Mouse (Mus musculus): ENCODE measurements around the gene Capza2. TPM values are rescaled to one million over a fixed set of nuclear protein-coding genes. Genes with fewer than 3 reads are reported as not detected.

Capza2 gene
- total RNA-seq (2021) (100 to 1,000 TPM; 144 to 170 TPM), polyA plus RNA-seq (2012; rRNA removed) (2.1 and 2.2 TPM in 2 replicates)
- long read RNA-seq, transcript Capza2-201 (10 exons, 2,537 nt), result major isoform, 248 of 258 reads
- long read RNA-seq, partial matches to known transcripts, result 2 of 258 reads
- long read RNA-seq, other reads (novel, unspliced or antisense), result 5 of 258 reads

DNA sequence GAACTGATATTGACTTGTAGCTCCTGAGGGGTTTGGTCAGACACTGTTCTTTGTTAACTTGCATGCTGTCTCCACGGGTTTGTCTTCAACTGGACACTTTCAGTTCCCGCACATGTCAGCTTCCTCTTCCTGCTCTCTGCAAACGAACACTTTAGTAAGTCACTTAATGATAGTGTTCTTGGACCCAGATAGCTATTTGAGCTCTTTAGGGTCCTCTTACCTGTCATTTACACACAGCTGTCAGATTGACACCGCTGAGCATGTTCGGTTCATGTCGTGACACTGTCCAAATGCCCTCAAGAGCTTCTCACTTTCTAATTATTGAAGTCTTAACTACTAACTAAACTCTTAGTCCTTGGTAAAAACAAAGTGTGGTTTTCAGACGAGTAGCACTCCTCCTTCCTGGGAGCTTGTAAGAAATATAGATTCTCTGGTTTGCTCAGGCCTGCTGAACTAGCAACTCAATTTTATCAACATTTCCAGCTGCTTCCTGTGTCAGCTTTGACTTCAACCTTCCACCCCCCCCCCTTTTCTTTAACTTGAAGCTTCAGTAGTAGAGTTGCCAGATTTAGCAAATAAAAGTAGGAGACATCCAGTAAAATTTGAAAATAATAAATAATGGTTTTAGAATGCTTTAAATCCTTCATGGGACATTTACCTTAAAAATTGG is at the start of gene Capza2:
Gene Capza2, plus strand, starts transcription at position 620 of the 670 bp plus-strand sequence.
- DNase-seq, result no peak

DNA sequence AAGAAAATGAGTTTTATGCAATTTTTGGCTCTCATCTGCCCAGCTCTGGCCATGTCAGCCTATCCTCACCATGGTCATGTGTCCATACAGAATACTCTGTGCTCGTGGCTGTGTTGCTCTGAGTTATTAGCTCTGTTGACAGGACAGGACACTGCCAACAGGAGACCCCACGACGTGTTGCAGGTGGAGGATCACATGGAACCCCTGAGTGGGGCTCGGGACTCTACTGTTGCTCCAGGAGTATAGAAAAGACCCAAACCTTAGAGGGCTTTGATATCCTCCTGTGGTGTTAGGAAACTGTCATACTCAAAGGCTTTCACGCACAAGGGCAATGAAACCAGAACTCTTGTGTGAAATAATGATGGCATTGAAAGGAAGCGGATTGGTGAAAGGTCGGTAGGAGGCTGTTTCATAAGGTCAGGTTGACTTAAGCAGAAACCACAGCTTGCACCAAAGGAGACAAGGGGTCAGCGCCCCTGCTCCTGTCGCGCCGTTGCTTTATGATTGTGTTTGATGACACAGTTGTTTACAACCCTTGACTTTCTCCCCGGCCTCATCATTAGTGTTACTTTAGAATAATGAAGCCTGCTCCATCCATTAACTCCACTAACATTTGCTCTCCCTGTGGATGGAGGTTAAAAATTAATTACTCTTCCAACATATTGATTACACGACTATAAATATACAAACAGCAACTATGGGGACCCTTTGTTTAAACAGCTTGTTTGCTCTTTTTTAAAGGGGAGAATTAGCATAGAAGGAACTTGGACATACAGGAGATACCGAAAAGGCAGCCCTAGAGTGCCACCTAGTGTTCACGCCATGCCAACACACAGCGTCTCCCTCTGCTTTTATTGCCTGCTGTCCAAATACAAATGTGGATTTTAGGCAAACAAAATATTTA is 46.7 kb upstream of the Capza2 start:
- DNase-seq, result peak; percentile 75

GRCm38 (mm10) chr6:17589953-17590627 is 45.9 kb upstream of the Capza2 start:
- no peak for DNase-seq

DNA sequence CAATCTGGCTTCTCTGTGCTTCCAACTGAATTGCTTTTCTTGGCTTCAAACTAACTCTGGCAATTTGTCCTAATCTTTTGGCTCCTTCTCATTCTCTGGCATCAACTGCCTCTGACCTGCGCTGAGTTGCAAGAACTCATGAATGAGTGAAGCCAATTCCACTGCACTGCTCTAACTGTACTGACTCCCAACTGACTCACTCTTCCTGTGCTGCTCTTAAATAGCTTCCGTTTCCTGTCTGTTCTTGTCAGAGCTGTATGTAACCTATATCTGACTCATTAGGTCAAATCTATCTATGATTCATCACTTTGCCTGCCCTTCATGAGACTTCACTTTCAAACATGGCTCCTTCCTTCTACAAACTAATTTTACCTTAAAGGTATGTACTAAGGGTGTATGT is 42.1 kb upstream of the Capza2 start:
- no peak for DNase-seq

DNA sequence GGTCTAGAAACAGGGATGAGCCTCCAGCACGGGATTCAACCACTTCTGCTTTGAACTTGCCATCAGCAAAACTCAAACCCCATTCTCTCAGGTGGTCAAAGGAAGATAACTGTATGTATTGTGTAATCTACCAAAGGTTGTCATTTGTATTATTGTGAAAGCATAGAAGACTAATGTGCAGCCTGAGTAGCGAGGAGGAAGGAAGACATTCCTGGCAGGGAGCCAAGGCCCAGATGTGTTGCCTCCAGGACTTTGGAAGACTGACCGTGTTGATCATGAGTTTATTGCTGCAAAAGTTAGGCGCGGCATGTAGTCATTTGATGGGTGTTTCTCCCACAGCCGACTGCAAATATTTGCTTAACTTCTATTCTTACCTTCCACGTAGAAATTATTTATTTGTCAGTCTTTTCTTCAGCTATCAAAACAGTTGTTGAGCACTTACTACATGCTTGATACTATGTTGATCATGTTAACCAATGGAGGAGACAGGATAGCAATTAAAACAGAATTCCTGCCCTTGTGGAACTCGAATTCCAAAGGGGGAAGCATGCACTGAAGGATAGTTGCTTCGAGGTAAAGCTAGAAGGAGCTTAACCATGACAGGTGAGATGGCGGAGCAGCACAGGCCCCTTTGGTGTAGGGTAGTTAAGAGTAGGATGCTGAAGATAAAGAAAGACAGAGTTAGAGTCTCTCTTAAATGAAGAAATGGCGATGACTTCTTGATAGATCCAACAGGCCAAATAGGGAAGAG is 40.1 kb upstream of the Capza2 start:
- DNase-seq, result no peak

DNA sequence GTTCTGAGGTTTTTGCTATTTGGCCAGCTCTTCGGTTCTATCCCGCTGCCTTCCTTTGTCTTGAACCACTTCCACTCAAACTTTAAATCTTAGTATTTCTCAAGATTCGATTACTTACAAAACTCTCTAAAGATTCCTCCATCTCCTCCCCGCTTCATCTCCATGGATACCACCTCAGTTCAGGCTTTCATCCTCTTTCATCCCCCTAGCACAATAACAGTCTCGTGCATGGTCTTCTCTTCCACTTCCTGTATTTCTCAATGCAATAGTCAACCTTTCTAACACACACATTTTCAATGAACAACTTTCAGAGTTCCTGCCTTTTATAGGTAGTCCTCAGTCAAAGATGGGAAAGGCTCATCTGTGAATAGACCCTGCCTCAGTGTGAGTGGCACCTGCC is 36.7 kb upstream of the Capza2 start:
- no peak for DNase-seq

- no peak for DNase-seq
Observed at GRCm38 (mm10) chr6:17601526-17601925, 34.5 kb upstream of the Capza2 start.

GRCm38 (mm10) chr6:17606915-17607314 is 29.1 kb upstream of the Capza2 start:
- DNase-seq, result no peak

GRCm38 (mm10) chr6:17611352-17612010 is 24.6 kb upstream of the Capza2 start:
- no peak for DNase-seq

DNA sequence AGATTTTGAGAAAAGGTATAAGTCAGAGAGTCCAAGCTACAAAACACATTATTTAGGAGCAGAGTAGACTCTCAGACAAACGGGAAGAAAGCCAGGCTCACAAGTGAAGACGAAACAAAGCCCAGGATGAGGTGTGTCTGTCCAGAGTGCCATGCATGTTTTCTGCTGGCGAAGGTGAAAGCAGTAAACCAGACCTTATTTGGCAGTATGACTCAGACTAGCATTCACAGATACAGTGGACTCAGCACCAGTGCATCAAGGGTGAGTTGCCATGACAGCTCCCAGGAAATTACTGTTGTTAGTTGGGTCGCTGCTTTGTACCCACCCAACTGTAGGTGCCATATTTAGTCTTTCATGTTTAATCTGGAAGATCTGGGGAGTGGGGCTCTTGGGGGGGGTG is 23.4 kb upstream of the Capza2 start:
- no peak for DNase-seq

DNA sequence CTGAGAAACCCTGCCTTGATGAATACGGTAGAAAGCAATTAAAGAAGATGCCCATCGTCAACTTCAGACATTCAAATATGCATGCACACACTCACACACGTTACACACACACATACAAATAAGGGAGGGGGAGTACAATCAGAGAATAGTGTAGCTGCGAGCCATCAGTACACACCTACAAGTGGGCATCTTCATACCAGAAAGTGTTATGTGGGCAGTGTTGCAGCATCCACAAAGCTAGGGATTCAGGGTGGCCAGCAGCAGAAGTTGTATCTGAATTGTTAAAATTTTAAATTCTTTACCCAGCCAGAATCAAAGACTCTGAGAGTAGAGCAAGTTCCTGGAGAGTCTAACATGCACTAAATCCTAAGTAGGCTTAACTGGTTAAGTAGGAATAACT is 15.2 kb upstream of the Capza2 start:
- no peak for DNase-seq

DNA sequence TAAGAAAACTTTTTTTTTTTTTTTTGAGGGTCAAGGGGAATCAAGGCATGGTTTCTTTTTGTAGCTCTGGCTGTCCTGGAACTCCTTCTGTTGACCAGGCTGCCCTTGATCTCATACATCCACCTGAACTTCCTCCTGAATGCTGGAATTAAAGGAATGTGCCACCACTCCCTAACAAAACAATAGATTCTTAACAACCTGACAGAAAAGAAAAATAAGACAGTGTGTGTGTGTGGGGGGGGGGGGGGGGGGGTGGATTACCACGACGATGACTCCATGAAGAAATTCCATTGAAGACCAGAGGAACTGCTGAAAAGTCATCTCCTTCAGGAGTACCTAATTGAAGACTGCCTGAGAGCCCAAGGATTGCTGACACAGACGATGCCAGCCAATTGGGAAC is 14.6 kb upstream of the Capza2 start:
- DNase-seq, result no peak

- DNase-seq, result no peak
Observed at GRCm38 (mm10) chr6:17628701-17629455, 7.2 kb upstream of the Capza2 start.

- no peak for DNase-seq
Observed at GRCm38 (mm10) chr6:17629756-17630155, 6.3 kb upstream of the Capza2 start.

- DNase-seq, result no peak
Observed at GRCm38 (mm10) chr6:17631611-17632010, 4.4 kb upstream of the Capza2 start.

DNA sequence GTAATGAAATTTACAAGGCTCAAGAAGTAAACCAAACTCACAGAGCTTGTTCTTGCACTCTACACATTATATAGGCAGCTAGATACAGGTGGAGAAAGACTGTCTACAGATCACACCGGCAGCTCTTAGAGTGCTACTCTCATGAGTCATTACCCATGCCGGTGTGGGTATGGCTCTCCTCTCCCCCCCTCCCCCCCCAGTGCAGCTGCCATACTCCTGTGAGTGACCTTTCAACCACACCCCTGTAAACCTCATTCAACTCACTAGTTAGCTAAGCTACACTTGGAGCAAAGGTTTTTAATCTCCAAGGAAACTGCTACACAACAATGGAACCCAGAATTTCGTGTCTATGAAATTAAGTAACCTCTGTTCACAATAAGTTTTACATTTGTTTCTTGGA is 2.2 kb upstream of the Capza2 start:
- DNase-seq, result no peak

GRCm38 (mm10) chr6:17634992-17635391 is 1.0 kb upstream of the Capza2 start:
- no peak for DNase-seq

- peak; percentile 99 for DNase-seq
Observed at GRCm38 (mm10) chr6:17636764-17637170, 733 bp downstream of the Capza2 start.

GRCm38 (mm10) chr6:17637205-17638203 is 1.5 kb downstream of the Capza2 start:
- peak; percentile 50 for DNase-seq
